Mouse (Mus musculus) adrenal gland, postnatal 14 days (tissue): Measurements from ENCODE around the gene 1700030J22Rik. TPM values are rescaled to one million over a fixed set of nuclear protein-coding genes. Genes with fewer than 3 reads are reported as not detected.

ENCODE experiments used
- DNase-seq: peaks from one replicate; pipeline ENCODE4 v3.0.0; 2021; ENCODE audit warnings: mixed read lengths
- total RNA-seq: library from RNA; stranded (reverse); gene quantifications from 2 replicates; pipeline ENCODE4 v1.2.3, GENCODE M21; 2021

Gene 1700030J22Rik
- total RNA-seq, 1 experiment from 2014 or later: 1.3 TPM

DNA sequence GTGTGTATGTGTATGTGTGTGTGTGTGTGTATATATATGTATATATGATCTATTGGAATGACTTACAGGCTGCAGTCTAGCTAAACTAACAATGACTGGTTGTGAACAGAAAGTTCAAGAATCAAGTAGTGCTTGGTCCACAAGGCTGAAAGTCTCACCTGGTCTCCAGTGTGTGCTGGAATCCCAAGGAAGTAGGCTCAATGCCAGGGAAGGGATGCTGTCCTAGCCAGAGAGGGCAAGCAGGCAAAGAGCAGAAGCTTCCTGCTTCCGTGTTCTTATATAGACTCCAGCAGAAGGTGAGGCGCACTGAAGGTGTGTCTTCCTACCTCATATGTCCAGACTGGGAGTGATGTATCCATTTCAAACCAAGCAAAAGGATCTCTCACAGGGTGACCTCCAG lies 27.0 kb downstream of the 1700030J22Rik start:
- DNase-seq: no peak

DNA sequence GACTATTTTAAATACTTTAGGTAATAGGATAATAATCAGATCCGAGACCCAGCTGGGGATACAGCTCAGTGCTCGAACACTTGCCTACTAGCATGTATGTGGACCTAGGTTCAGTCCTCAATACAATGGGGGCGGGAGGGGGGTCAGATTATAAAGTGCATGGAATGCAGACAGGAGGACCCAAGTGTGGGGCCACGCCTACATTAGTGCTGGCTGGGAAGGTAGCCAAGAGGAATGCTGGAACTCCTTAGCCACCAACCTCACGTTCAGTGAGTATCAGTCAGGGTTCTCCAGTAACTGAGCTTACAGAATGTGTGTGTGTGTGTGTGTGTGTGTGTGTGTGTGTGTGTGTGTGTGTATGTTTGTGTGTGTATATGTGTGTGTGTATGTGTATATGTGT lies 27.4 kb downstream of the 1700030J22Rik start:
- peak; percentile 24 for DNase-seq

DNA sequence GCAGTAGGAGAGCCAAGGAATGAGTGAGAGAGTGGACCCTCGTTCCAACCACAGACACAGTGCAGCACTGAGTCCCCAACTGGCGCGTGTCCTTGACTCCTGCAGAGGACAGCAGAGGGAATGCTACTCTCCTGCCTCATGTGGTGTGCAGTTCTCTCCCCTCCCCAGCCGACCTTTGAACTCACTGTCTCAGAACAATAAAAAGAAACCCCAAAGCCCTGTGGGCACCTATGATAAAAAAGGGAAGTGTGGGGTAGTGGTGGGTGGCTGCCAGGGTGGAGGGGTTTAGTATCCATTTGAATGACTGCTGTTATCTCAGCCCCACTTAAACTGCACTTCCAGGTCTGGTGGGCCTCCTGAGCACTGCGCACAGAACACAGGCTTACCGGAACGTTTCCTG lies 31.2 kb downstream of the 1700030J22Rik start:
- no peak for DNase-seq

DNA sequence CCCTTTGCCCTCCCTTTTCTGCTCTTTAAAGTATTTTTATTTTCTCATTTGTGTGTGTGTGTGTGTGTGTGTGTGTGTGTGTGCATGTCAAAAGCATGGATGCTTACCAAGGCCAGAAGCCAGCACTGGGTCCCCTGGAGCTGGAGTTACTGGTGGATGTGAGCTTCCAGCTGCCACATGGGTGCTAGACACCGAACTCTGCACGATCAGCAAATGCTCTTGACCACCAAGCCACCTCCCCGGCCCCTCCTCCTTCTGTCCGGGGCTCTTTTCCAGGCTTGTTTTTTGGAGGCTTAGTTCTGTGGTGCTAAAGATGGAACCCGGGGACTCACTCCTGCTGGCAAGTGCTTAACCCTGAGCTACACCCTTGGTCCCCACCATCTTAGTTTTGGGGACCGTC lies 31.9 kb downstream of the 1700030J22Rik start:
- no peak for DNase-seq

DNA sequence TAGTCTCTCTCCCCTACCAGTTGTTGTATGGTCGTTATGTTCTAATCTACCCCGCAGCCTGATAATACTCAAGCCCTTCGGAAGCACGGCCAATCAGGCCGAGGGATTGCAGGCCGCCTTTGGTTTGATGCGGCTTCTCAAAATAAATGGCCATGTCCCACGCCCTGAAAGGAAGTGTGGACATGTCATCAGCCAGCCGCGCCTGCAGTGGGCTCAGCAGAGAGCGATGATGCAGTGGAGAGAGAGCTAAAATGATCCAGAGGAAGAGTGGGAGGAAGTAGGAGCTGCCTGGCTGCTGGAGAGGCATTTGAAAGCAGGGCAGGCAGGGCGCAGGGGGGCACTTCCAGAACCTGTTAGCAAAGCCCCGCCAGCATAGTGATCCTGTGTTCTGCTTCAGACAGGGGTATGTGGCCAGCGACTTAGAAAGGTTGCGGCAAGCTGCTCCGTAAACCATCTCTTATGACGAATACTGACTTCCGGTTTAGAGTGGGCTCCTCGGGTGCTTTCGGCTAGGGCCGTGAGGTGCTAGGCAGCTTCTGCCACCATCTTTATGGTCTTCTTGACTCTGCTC lies 32.4 kb downstream of the 1700030J22Rik start:
- no peak for DNase-seq

DNA sequence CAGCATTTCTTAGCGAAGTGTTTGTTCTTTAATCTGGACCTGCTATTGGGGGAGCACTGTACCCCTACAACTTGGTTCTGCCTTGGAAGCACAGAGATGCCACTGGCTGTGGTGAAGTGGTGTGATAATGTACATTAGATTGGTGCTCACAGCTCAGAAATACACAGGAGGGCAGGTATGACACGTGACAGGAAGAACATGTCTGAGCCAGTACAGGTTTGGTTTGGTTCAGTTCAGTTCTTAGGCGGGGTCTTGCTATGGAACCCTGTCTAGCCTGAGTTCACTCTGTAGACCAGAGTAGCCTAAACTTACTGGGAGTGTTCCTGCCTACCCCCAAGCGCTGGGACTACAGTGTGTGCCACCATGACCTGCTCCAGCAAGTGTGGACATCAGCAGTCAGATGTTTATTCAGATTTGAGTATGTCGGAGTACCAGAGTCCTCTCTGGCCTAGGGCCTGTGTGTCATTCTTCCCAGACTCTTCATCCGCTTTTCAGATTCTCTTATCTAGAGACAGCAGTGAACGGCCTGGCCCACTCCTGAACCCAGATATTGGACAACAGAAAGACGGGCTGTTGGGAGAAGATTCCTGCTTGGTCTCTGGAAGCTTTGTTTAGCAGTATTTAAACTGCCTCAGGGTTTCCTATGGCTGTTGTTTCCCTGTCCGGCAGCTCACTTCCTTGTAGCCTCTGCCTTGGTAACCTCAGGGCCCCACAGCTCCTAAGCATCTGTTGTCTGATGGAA lies 33.4 kb downstream of the 1700030J22Rik start:
- DNase-seq: no peak

DNA sequence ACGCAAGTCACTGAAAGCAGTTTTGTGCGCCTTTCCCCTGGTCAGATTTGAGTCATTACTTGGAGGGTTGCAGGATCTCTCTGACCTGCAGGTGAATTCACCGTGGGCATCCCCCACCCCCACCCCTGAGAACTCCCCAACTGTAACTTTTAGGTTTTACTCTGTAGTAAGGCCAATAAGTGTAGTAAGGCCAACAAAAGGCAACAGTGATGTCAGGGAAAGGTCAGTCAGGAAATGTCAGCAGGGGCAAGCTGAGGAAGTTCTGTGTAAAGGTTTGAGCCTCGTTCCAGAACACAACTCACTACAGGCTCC lies 34.4 kb downstream of the 1700030J22Rik start:
- DNase-seq: no peak

DNA sequence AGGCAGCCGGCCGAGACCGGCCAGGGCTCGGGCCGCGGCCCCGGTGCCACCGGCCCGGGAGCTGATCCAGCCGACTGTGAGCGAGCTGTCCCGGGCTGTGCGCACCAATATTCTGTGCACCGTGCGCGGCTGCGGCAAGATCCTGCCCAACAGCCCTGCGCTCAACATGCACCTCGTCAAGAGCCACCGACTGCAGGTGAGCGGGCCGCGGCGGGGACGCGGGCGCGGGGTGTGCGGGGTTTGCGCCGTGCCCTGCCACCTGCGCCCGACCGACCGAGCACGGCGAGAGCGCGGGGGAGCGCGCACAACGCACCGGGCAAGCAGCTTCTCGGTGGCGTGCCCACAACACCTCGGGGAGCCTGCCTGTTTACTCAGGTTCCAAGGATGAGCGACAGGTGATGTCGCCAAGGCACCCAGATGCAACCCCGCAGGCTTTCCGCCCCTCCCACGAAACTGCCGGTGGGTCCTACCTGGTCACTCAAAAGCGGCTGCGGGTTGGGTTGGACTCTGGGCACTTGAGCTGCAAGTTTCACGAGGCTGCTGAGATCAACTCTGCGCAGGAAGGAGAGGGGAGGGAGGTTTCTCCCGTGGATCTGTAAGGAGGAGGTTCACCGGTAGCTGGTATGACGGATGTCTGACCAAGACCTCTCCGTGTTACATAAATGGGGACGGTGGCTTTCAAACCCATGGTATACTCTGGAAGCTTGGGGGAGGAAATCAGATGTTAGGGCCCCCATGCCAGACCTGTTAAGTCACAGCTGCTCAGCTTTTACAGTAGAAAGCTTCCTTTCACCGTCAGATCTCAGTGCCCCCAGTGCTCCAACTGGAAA lies 35.0 kb downstream of the 1700030J22Rik start:
- peak; percentile 52 for DNase-seq

DNA sequence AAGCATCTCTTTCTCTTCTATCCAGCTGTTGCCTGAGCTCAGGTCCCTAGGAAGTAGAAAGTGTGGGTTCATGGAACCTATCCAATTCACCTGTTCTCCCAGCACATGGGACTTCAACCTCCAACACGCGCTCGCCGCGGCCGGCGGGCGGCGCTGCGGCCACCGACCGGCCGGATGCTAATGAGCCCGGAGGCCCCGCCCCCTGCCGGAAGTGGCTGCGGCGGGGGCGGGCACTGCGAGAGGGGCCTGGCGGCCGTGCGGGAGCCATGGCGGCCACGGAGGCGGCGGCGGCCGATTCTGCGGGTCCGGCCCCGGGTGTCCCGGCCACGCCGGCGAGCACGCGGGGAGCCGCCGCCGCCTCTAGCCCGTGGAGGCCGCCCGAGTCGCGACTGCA lies 35.6 kb downstream of the 1700030J22Rik start, which contains the start of gene Atmin:
Gene Atmin (plus strand): TSS at position 233 of the 394 bp plus-strand sequence.
- DNase-seq: peak; percentile 94

DNA sequence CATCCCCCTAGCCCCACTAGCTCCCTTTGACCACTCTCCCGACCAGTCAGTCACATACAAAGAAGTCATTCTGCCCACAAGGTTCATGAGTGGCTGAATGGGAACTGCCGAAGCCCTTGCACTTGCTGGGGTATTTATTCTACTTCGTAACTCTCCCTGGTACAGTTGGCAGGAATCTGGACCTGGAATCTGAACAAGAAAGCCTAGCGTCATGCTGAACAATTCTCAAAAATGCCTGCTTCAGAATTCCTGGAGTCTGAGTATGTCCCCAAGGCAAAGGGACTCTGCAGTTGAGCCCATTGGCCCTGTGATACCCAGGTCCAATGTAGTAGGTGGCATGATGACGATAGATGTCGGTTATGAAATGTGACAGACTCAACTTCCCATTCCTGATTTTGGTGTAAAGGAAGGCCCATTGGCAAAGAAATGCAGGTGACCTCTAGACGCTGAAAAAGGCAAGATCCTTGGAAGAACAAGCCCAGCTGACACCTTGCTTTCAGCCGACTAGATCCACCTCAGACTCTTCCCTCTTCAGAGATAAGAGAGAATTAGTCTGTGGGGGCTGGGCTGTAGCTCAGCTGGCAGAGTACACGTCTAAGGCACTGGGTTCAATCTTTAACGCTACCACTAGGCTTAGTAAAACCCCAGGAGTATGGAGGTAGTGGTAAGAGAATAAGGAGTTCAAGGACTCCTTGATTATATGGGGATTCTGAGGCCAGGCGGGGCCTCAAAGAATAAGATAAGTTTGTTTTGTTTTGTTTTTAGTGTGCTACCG lies 36.3 kb downstream of the 1700030J22Rik start:
- no peak for DNase-seq

DNA sequence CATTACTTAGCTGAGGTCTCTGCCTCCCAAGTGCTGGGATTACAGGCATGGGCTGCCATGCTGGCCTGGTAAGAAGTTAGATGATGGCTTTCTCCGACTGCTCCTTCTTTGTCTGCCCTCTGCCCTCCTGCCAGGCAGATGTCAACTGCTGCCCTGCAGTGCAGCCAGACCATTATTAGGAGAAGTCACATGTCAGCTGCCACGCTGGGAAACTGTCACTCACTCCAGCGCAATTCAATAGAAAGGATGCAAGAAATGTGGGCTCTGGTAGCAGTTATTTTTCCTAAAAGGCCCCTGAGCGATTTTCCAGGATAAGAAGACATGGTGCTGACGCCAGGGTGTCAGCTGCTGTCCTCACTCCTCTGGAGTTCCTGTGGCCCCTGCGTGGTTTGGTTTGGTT lies 43.3 kb downstream of the 1700030J22Rik start:
- no peak for DNase-seq

DNA sequence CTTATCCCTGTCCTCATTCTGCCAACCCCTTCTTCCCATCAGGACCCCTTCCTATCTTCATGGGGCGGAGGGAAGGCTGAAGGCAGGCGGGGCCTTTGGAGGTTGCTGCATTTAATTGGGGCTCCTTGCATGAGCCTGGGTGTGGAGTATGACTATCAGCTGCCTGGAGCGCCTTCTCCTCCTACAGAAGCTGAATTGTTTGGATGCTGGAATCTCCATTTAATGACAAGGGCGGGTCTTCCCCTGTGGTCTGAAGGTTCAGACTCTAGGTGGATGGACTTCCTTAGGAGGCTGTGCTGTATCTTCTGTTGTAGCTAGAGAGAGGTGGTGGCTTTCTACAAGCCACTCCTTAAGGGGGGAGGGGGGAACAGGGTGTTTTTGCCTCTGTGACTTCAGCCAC lies 43.8 kb downstream of the 1700030J22Rik start:
- DNase-seq: no peak

DNA sequence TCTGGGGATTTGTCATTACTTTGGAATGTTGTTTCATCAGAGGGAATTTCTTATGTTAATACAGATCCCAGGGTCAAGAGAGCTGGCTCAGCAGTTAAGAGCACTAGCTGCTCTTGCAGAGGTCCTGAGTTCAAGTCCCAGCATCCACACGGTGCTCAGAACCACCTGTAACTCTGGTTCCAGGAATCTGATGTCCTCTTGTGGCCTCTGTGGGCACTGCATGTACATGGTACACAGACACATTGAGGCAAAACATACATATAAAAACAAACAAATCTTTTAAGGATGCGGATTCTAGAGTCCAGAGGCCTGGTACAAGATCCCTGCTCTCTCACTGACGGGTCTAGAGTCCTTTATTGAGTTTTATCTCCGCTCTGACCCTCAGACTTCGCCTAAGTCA lies 50.2 kb downstream of the 1700030J22Rik start:
- DNase-seq: no peak

DNA sequence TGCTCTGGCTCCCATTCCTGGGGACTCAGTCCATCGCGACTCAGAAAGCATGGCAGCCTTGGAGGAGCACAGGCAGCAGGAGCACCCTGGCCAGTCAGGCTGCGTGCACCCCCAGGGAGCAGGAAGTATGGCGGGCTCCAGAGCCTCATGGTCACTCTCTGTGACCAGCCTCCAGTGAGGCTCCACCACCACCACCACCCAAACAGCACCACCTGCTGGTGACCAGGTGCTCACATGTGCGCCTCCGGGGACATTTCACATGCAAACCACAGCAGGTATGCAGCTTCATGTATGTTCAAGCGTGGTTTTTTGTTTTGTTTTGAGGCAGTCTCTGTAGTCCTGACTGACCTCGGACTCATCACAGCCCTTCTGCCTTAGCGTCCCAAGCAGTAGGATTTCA lies 50.9 kb downstream of the 1700030J22Rik start:
- DNase-seq: peak; percentile 78

DNA sequence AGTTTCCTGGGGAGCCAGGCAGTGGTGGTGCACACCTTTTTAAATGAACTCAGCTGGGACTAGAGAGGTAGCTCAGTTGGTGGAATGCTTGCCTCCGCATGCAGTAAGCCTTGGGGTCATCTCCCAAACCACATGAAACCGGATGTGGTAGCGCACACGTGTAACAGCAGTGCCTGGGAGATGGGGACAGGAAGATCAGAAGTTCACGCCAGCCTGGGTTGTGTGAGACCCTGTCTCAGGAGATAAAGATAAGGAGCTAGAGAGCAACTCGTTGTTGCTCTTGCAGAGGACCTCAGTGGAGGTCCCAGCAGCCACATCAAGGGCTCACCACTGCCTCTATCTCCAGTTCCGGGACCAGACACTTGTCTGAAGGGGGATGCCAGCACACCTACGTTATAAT lies 55.2 kb downstream of the 1700030J22Rik start:
- DNase-seq: no peak

DNA sequence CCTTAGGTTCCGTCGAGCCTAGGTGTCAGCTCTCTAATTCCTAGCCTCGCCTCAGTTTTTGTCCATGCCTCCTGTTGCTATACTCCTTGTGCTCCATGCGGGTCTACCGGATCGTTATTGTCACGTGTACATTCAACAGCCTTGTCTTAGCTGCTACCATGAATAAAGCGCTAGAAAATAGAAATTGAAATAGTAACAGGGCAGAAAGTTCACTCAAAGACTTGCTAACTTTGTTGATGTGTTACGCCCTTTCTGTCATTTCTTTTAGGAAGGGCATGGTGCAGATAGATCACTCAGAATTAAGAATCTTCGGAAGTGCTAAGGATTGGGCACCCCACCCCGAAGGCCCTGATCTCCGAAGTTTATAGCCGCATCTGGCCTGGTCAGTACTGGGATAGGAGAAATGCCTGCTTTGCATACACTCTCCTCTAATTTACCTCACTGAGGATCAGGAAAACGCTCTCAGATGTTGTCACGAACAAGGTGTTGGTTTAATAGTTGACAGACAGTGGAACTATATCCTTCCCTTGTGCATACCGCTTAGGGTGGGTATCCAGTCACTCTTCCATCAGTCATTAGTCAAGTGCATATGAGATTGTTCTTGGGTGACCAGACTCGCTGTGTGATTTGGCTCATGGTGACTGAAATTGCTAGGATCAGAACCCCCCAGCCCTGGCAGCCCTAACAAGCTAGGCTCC lies 56.5 kb downstream of the 1700030J22Rik start:
- no peak for DNase-seq

DNA sequence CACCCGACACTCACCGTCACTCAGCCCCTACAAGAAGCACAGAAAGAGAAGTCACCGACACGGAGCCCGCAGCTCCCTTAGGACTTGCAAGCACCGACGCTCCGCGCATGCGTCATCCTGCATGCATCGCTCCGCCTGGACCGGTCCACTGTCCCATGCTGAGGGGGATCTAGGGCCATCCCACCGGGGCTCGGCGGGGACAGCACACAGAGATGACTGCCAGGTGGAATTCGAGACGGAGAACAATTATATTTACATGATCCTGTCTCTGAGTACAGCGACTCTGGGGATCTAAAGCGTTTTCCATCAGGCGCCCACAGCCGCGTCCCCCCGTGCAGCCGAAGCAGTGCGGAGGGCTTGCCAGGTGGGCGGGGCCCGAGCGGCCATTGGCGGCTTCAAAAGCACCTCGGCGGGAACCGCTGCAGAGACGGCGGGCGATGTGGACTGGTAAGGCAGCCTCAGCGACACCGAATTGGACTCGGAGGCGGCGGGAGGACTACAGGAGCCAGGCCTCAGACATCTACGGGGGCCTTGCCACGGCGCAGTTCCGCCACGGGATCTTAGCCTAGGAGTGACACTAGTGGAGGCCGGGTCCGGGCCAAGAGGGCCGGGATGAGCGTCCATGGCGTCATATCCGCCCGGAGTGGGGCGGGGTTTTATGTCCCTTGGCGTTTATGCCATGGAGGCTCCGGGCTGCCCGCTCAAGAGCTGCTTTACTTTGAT lies 57.3 kb downstream of the 1700030J22Rik start, which contains the start of the genes Cmc2 and Cenpn:
Gene Cmc2 (minus strand): TSS at position 119 of the 723 bp plus-strand sequence.
Gene Cenpn (plus strand): TSS at position 394 of the 723 bp plus-strand sequence.
- peak; percentile 94 for DNase-seq

DNA sequence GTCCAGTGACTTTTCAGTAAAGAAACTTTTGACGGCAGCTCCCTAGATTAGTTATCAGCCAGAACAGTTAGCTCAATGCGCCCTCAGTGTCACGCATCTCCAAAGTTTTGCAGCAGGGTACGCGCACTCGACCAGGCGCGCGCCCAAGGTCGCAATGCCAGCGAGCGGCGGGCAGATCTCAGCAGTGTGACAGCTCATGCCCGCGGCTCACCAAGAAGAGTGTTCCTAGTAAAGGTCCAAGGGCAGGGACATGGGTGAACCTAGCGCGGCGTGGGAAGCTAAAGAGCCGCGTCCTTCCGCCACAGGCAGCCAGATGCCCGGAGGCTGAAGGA lies 57.8 kb downstream of the 1700030J22Rik start:
- DNase-seq: peak; percentile 88
